8 mouse cellular contexts compared by ENCODE assay signal in genomic region chr6:70811557-70812525, GRCm38 (mm10). TPM values are rescaled to one million over a fixed set of nuclear protein-coding genes. Genes with fewer than 3 reads are reported as not detected.
DNase-seq lines count a peak whose midpoint lies in the region; ATAC-seq and TF ChIP-seq lines count a peak whose summit lies in the region.

No protein-coding gene starts in this region.

- WGBS in liver, adult 2 months, result 24% methylated on average over 6 of the region's 6 CpGs
- WGBS in thymus, adult 2 months, result 26% methylated on average over 6 of the region's 6 CpGs

- DNase-seq in 416B (ENCODE audit: low read depth) (peak; percentile 87), Patski (ENCODE audit: low read depth, low spot score) (peak; percentile 93)
- DNase-seq in cerebellum, postnatal 36 days, result peak; percentile 83 to 88
- DNase-seq in gastrocnemius, postnatal 25 days, result peak; percentile 51
- DNase-seq in kidney, adult 9 months, result peak; percentile 90
- DNase-seq in liver, adult 2 months (ENCODE audit: extremely low read depth, low read depth, low spot score), result peak; percentile 39
- DNase-seq in thymus, adult 2 months, result peak; percentile 87

- H3K4me1 ChIP-seq in liver, adult 2 months (ENCODE audit: control insufficient read depth, insufficient read depth, low read length), result peaks cover 5% of the 10 kb centered on the region
- peaks cover 34% of the 10 kb centered on the region for H3K4me1 ChIP-seq in thymus, adult 2 months (replicated peaks; ENCODE audit: control insufficient read depth, insufficient read depth, low read length)

- H3K4me3 ChIP-seq in liver, adult 2 months (ENCODE audit: insufficient read depth, low read depth, low read length), result no peak overlapping the region
- H3K4me3 ChIP-seq in thymus, adult 2 months (ENCODE audit: control insufficient read depth, insufficient read depth, low read length), result no peak overlapping the region

- in situ Hi-C loops in Patski (cut with MboI; ENCODE audit: low pct_unique_long_range_greater_than_20kb), result loop anchor here (5.0 to 25.0 kb wide), 2 partner anchors 70 to 600 kb away; no protein-coding TSS in a partner anchor

- H3K27me3 ChIP-seq in Patski, result no peaks in the 10 kb centered on the region
- no peaks in the 10 kb centered on the region for H3K27me3 ChIP-seq in liver, adult 2 months (ENCODE audit: control insufficient read depth, insufficient read depth, low read length)
- no peaks in the 10 kb centered on the region for H3K27me3 ChIP-seq in thymus, adult 2 months (ENCODE audit: control insufficient read depth, insufficient read depth, low read length)

- POLR2A ChIA-PET in Patski (lab: Charles Lee), result interaction anchor here (0.7 to 1.8 kb wide), 5 partner anchors 32 to 545 kb away, joined by 3 to 7 read pairs (median 4); partner anchors contain the start of gene Eif2ak3

- ATAC-seq in Patski, result peak; percentile 31
- ATAC-seq in neutrophil, adult 5-6 weeks (ENCODE audit: extremely low read depth, insufficient number of reproducible peaks, low FRiP score, poor library complexity, severe bottlenecking), result peak; percentile 70

- CTCF ChIA-PET in Patski (lab: Charles Lee), result interaction anchor here (0.8 to 4.6 kb wide), 18 partner anchors 10 to 313 kb away, joined by 3 to 111 read pairs (median 5); partner anchors contain the start of gene Eif2ak3

- TF ChIP-seq CTCF in Patski (IDR thresholded peaks at IDR 0.05), result peak; percentile 98
- peak; percentile 89 for TF ChIP-seq CTCF in liver, adult 2 months (IDR thresholded peaks at IDR 0.05; ENCODE audit: low read depth, low read length)
- no peak for TF ChIP-seq CTCF in thymus, adult 2 months (IDR thresholded peaks at IDR 0.05; ENCODE audit: borderline replicate concordance, control insufficient read depth, extremely low read depth, insufficient read depth, low read length, poor library complexity)

- no peak overlapping the region for H3K9ac ChIP-seq in liver, adult 2 months (ENCODE audit: low read depth, low read length)

- no peak for TF ChIP-seq POLR2A in liver, adult 2 months (IDR thresholded peaks at IDR 0.05; ENCODE audit: extremely low read depth, insufficient read depth, low read length)
- no peak for TF ChIP-seq POLR2A in thymus, adult 2 months (IDR thresholded peaks at IDR 0.05; ENCODE audit: control insufficient read depth, extremely low read depth, insufficient read depth, low read length, poor library complexity)

- H3K36me3 ChIP-seq in liver, adult 2 months (ENCODE audit: control insufficient read depth, insufficient read depth, low read length), result no peaks in the 10 kb centered on the region
- no peaks in the 10 kb centered on the region for H3K36me3 ChIP-seq in thymus, adult 2 months (ENCODE audit: control insufficient read depth, insufficient read depth, low read length)

- no peaks in the 10 kb centered on the region for H3K79me2 ChIP-seq in liver, adult 2 months (ENCODE audit: control insufficient read depth, insufficient read depth, low read length)

- H3K27ac ChIP-seq in liver, adult 2 months (replicated peaks; ENCODE audit: insufficient read depth, low read depth, low read length), result no peak overlapping the region
- peak overlapping the region; percentile 87; the same call in 1 of the 2 replicates for H3K27ac ChIP-seq in thymus, adult 2 months (ENCODE audit: control insufficient read depth, insufficient read depth, low read length)

RNA-seq across cellular contexts. Expression of gene Rpia, which starts 19.8 kb away (rescaled TPM):
- 13.7 TPM for polyA plus RNA-seq in Patski (2021)
- total RNA-seq in gastrocnemius, postnatal 25 days (2021), result 10 to 100 TPM; 12.5 to 13.6 TPM
- total RNA-seq in liver, adult 2 months (2014; rRNA removed), result 3.0 and 3.9 TPM in 2 replicates
- polyA plus RNA-seq in liver, adult 2 months (2012; rRNA removed), result 2.0 TPM in 2 replicates
- 77.1 and 79.0 TPM in 2 replicates for total RNA-seq in neutrophil, adult 5-6 weeks (2017)
- 15.7 and 20.0 TPM in 2 replicates for polyA plus RNA-seq in thymus, adult 2 months (2012; rRNA removed)

RNA-seq across cellular contexts. Expression of gene Eif2ak3, which starts 32.5 kb away (rescaled TPM):
- 47.3 TPM for polyA plus RNA-seq in Patski (2021)
- 1 to 10 TPM; 4.9 to 5.9 TPM for total RNA-seq in gastrocnemius, postnatal 25 days (2021)
- total RNA-seq in liver, adult 2 months (2014; rRNA removed), result 7.9 and 9.9 TPM in 2 replicates
- 5.2 and 7.1 TPM in 2 replicates for polyA plus RNA-seq in liver, adult 2 months (2012; rRNA removed)
- 168 and 185 TPM in 2 replicates for total RNA-seq in neutrophil, adult 5-6 weeks (2017)
- polyA plus RNA-seq in thymus, adult 2 months (2012; rRNA removed), result 25.9 and 33.0 TPM in 2 replicates

Comparison
In these comparisons a context has a peak if more than half of its experiments do, and no peak if none do; other contexts are left out.
1. DNase-seq: peak in every context shown above with its lines; median percentile 93 in Patski; 90 in kidney, adult 9 months; 87 in 416B; 87 in thymus, adult 2 months; 86 in cerebellum, postnatal 36 days; 51 in gastrocnemius, postnatal 25 days; 39 in liver, adult 2 months.
2. RNA of gene Eif2ak3, which starts 32.5 kb away (total RNA-seq): 168 to 185 TPM in neutrophil, adult 5-6 weeks; 7.9 to 9.9 TPM in liver, adult 2 months and 4.9 to 5.9 TPM in gastrocnemius, postnatal 25 days; every median in the first group is over 10 times any median in the second.